Mouse (Mus musculus) adrenal gland, adult 8-10 months (tissue): ENCODE data around the gene Dlgap4. TPM values are rescaled to one million over a fixed set of nuclear protein-coding genes. Genes with fewer than 3 reads are reported as not detected.
A peak's percentile ranks its signal among the peaks of the same experiment; 100 is the strongest.

Source experiments
- DNase-seq: peaks from one replicate; pipeline ENCODE4 v3.0.0; 2022
- total RNA-seq, 4 experiments: library from RNA; stranded (reverse); gene quantifications; 2 replicates each; pipeline ENCODE4 v1.2.4; 2022

Gene Dlgap4
- total RNA-seq = 10 to 100 TPM; 43.0 to 72.3 (median 58.4) TPM

DNA sequence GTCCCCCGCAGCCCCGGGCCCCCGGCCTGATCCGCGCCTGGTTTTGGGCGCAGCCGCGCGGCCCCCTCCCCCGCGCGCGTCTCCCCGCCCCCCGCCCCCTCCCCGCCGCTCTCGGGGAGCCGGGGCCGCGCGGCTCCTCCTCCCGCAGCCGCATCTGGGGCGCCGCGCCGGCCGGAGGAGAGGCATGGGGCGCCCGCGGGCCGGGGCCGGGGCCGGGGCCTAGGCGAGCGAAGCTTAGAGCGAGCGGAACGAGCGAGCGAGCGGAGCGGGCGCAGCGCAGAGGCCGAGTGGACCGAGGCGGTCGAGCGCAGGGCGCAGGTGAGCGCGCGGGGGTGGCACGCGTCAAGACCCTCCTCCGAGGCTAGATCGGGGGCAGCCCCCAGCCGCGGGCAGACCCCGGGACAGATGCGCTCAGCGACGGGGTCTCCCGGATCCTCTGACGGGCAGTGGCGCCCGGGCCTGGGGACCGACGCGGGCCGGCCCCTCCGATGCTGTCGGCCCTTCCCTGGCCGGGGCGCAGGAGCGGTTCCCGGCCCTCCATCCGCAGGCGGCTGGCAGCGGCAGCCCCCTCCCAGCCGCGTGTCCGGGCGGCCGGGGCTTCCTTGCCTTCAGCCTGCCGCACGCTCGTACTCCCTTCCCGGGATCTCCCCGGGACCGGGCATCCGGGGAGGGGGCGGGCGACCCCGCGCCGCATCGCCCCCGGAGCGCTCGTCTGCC is at the start of gene Dlgap4:
Gene Dlgap4, plus strand, starts transcription at position 165 of the 717 bp plus-strand sequence.
- DNase-seq = no peak

DNA sequence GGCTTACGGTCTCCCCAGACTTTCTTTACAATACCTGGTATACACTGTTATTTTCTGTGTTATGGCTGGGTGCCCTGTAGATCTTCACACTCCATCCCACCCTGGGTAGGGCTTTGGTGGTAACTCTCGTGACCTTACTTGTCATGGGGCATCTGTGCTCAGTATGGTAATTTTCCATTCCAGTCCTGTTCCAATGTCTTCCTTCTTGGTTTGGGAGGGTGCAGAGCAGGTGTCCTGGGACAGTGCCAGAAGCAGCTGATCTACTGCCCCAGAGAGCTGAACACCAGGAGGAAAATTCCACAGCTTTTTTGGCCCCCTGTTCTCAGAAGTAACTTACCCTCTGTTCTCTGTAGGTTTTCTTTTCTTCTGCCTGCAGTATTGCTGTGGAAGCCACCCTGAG is 47.0 kb upstream of the Dlgap4 start:
- DNase-seq = no peak

- DNase-seq = no peak
Observed at GRCm38 (mm10) chr2:156568647-156569046, 44.9 kb upstream of the Dlgap4 start.

- peak; percentile 73 for DNase-seq
Observed at GRCm38 (mm10) chr2:156569261-156569660, 44.2 kb upstream of the Dlgap4 start.

GRCm38 (mm10) chr2:156571521-156571920 is 42.0 kb upstream of the Dlgap4 start:
- DNase-seq = no peak

DNA sequence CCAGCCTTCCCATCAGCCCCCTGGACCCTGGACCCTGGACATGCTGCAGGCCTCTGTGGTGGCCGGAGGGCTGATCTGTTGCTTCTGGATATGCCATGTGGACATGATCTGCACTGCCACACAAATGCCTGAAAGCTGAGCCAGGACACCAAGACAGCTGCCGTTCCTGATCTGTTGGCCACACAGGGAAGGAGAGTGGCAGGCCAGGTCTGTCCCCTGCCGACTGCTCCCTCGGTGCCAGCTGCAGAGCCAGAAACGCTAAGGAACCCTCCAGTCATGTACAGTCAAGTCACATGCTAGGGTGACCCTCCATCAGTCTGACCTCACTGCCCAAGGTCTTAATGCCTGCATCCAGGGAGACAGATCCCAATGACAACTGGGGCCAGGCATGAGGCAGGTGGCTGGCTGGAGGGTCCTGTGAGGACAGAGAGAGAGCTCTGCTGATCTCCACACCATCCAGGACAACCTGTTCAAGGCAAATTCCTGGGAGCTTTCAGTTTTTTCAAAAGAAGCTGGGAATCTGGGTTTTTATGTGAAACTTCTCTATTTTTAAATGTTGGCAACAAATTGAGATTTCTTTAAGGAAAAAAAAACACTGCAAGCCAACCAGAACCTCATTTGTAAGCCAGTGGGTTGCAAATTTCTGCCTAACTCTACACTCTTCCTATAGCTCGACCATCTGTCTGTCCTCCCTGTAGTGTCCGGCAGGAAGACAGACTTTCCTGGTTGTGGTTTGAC is 36.5 kb upstream of the Dlgap4 start:
- no peak for DNase-seq

DNA sequence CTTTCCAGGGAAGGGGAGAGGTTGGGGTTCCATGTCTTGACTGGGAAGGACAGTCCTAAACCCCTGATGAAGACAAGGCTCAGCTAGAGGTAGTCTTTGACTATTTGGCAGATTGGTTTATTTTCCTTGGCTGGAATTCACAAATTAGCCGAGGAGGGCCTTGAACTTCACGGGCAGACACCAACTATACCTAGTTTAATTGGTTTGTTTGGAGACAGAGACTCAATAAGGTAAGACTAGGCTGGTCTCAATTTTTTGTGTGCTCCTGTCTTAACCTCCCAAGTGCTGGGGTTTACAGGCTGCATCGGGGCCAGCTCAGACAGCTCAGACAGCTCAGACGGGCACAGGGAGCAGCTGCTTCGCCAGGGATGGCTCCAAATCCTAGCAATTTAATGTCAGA is 33.0 kb upstream of the Dlgap4 start:
- DNase-seq = no peak

GRCm38 (mm10) chr2:156581244-156581643 is 32.3 kb upstream of the Dlgap4 start:
- no peak for DNase-seq

DNA sequence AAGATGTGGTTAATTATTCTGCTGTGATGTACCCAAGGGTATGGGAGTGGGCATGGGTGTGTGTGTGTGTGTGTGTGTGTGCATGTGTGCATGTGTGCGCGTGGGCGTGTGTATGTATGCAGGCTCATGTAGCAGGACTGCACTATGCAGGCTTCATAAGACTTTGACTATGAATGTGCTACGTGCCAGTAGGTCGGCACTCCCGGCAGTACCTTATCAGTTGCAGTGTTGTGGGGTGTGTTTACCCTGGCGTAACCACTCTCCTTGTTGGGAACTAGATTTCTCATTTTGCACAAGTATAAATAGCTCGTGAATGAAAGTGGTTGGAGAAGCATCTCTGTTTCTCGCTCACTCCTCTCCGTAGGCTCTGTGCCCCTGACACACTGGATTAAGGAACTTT is 30.6 kb upstream of the Dlgap4 start:
- DNase-seq = no peak

GRCm38 (mm10) chr2:156584154-156584796 is 29.2 kb upstream of the Dlgap4 start:
- no peak for DNase-seq

DNA sequence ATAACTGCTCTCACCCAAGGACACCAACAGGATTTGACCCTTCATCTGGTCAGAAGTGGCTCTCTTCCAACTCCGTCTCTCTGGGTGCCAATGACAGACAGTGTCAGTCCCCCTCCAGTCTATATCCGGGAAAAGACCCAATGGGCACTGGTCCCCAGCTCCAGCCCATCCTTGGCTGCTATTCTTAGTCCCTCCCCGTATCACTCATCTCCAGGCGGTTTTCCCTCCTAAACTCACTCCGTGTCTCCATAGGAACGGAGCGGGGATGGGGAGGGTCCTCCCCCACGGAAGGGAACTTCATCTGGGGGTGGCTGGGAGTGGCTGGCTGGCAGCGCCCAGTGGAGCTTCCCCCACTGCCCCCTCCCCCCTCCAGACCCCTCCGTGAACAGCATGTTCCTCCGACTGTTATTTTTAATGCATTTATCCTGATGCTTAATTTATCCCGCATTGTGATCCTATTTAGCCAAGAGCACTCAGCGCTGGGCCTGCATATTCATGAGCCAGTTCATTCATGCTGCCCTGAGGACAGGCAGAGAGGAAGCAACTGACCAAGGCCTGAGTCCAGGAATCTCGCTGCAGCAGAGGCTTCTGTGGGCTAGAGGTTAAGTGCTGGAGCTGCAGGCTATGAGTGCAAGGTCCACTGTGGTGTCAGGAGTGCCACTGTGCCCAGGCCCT is 28.6 kb upstream of the Dlgap4 start:
- no peak for DNase-seq

DNA sequence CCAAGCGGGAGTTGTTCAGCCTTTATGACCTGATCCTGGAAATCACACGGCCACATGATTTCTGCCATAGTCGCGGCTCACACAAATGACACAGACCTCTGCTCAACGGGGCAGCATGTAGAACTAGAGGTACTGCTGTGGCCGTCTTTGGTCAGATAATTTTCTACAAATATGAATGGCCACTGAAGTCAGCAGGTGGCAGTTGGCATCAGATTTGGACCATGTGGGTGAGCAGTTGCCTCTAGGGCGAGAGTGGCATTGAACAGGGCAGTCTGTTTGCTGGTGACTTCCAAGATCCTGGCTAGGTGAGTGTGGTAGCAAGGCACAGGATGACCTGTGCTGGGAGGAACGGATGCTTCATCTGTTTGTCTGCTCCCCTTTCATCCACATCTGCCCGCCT is 24.0 kb upstream of the Dlgap4 start:
- DNase-seq = no peak

DNA sequence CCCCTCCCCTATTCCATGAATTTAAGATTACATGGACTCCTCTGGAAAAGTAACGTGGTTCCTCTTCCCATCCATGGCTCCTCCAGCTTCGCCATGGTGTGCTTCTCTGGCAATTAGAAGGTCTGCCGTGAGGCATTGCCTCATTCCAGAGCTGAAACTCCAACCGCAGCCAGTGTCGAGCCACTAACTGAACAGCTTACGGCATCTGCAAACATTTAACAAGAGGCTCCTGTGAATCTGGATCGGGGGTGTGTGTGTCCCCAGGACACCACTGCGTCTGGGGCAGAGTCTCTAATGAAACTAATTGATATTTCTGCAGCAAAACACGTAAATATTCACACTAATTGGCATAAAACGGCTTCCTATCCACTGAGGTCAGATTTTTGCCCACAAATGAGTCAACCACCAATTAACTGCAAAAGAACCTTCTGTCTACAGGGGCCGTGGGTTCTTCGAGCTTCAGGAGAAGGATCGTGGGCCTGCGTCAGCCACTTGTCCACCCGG is 18.5 kb upstream of the Dlgap4 start:
- no peak for DNase-seq

DNA sequence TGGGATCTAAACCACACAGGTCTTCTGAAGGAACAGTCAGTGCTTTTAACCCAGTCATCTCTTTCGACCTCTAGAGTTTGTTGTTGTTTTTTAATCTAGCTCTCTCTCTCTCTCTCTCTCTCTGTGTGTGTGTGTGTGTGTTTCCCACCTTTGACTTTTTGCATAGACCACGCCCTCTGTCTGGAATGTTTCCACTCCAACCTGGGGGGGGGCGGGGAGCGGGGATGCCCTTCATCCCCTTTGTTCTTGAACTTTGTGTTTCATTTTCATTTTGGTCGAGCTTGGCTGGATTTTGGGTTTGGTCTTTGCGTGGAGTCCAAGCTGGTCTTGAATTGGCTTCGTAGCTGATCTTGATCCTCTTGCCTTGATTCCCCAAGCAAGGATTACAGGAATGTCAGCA is 10.9 kb upstream of the Dlgap4 start:
- no peak for DNase-seq

DNA sequence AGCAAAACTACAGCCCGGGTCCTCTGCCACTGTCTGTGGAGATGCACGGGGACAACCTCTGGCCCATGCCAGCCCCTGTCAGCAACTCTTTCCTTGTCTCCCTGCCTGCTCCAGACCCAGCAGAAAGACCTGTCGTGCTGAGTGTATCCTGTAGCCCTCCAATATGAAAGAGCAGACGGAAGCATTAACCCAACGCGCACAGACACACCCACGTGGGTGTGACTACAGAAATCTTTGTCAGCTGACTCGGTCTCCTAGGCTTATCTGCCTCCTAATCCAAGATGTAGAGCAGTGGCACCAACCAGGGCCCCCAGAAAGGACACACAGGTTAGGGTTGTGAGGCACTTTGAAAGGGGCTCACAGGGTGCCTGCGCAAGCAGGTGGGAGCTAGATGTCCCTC is 9.8 kb upstream of the Dlgap4 start:
- DNase-seq = no peak

GRCm38 (mm10) chr2:156605144-156605543 is 8.4 kb upstream of the Dlgap4 start:
- DNase-seq = no peak

DNA sequence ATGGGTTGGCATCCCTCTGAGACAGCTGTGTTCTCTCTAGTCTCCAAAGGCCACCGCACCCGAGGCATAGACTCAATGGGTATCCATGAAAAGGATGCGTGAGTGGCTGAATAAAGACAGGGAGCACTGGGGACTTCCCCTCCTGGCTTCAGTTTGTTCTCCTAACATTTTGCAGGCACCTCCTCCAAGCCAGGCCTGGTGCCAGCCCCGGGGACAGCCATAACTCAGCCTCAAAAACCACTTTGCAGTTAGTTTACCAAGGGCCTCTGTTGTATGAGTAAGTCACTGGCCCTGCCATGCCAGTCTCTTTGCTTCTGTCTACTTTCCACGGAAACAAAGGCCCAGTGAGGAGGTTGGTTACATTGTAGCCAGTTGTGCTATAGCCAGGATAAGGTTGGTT is 7.5 kb upstream of the Dlgap4 start:
- DNase-seq = peak; percentile 57

- DNase-seq = peak; percentile 35
Observed at GRCm38 (mm10) chr2:156613081-156613540, 394 bp upstream of the Dlgap4 start.

GRCm38 (mm10) chr2:156614258-156614556 is 702 bp downstream of the Dlgap4 start:
- DNase-seq = no peak

GRCm38 (mm10) chr2:156614661-156615654 is 1.5 kb downstream of the Dlgap4 start:
- no peak for DNase-seq

GRCm38 (mm10) chr2:156616513-156616912 is 3.0 kb downstream of the Dlgap4 start:
- no peak for DNase-seq

DNA sequence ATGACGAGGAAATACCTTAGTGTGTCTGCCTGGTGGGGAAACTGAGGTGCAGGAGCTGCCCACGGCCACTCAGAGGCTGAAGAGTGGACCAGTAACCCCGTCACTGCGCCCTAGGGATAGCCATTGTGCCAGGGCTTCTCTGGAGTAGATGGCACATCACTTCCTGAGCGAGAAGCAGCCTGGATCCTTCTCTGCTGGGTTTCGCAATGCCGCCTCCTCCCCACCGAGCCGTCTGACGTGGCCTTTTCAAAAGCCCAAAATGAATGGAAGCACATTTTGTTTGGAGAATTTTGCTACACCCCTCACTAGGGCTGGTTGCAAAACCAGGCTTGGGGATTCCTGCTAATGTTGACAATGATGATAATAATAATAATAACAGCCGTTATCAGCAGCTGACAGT is 4.0 kb downstream of the Dlgap4 start:
- DNase-seq = no peak
